Mouse (Mus musculus) T-helper 1 cell (primary cell): ENCODE results near the gene Ftsj1.

Experiments
- in situ Hi-C: fragments of 300-600 bp; cut with MboI, MseI; formaldehyde crosslinking; loops from one replicate; pipeline ENCODE4 v1.15.1; 2025; ENCODE audit warnings: high pct_unique_total_duplicates

Ftsj1 gene

DNA sequence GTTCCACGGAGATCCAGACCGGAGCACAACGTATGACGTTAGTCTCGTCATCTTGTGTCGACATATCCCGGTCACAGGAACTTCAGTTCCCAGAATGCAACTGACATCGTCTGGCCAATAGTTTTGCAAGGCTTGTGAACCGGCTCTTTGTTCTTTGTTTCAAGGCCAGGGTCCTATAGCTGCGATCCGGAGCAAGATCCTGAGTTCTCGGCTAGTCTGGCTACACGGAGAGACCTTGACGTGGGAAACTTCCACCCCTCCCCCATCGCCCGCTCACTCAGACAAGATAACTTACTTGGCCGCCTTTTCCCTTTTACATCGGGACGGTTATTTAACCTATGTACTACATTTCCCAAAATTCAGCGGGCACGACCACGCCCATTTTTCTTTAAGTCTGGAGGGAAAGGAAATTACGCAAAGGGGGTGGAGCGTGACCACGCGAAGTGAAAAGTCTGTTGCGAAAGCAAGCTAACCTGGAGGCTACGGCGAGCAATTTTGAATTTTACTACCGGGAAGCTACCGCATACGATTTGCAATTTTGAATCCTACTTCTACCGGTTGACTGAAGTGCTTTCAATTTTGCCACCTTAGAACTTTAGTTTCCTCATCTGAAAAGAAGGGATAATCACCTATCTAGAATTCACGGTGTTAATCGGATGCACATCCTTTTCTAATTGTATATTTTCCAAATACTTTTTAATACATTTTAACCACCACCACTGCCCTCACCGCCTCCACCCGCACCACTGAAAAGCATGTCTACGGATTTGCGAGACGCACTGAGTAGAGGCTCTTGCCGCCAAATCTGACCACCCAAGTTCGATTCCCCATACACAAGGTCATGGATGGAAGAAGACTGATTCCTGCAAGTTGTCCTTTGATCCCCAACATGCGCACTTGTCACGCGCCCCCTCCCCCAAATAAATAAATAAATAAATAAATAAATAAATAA lies at the start of gene Ftsj1:
Ftsj1 (minus strand) TSS at position 73 of the 952 bp plus-strand sequence.
- in situ Hi-C loops, result loop anchor here (5.0 kb wide), 1 partner anchor 70 kb away; no protein-coding TSS in a partner anchor

DNA sequence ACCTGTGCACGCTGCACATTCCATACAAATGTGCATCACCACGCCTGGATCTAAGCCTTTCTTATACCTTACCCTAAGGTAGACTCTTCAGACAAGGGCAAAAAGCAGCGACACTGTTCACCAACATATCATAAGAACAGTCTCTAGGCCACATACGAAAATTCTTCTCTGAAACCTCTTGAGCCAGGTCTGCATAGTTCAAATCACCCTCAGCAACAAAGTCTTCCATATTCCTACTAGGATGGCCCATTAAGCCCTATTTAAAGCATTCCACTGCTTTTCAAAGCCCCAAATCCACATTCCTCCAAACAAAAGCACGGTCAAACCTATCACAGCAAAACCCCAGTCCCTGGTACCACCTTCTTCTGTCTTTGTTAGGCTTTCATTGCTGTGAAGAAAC lies 36.4 kb upstream of the Ftsj1 start:
- in situ Hi-C loops, result no loop called here

DNA sequence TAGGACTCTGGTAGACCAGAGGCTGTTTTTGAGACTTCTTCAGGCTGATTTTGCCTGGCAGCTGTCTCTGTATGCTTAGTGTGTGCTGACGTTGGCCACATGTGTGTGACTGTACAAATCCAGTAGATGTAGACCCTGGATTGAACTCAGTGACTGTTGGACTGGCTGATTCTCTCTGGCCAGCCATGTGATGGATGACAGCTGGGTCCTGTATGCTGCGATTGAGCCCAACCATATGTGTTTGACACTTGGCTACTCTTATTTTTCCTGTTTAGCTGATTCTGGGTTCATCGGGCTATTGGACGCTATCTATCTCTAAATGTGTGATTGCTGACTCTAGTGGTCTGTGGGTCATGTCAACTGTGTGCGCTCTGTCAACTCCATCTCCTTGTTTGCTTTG lies 21.9 kb upstream of the Ftsj1 start:
- in situ Hi-C loops, result no loop called here

DNA sequence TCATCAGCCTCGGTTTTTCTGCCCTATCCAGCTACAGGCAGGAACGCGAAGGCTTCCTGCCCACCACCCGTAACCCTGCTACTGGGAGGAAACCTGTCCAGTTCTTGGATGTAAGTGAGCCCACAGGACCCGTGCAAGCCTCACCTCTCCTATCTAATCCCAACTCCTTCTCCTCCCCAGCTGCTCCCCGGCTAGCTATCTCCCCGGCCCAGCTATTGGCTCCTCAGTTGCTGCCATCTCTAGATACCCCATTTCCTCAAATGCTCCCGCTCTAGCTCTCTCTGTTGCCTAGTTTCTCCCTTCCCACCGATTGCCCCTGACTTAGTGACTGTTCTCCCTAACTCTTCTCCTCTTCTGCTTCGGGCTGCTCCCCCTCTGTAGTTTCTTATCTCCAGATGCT lies 19.8 kb upstream of the Ftsj1 start:
- in situ Hi-C loops, result no loop called here

DNA sequence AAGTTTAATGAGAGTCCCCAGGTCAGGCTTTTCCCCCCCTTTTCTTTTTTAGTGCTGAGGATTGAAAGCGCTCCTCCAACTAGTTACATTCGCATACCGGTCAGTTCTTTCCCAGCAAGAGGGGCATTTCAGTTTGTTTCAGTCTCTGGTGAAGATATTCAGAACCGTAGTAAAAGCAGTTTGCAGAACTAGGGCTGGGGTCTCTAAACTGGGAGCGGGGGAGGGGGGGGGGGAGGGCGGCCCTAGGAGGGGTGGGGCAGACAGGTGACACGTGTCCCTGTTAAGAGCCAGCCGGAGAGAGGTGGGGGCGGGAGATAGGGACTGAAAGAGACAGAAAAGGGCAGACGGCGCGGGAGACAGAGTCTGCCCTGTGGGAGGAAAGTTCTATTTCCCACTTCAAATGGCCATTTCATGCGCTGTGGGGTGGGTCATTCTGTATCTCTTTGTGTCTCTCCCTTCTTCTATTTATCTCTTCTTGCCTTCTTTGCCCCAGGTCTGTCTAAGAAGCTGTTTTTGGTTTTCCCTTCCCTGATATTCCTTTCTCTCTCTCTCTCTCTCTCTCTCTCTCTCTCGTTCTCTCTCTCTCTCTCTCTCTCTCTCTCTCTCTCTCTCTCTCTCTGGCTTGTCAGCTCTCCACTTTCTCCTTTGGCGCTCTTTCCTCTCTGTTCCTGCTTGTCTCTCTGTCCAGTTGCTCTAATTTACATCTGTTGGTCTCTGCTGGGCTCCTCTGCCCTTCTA lies 19.0 kb upstream of the Ftsj1 start, which contains the start of gene Slc38a5:
Slc38a5 (plus strand) TSS at position 51 of the 738 bp plus-strand sequence.
- in situ Hi-C loops, result no loop called here

DNA sequence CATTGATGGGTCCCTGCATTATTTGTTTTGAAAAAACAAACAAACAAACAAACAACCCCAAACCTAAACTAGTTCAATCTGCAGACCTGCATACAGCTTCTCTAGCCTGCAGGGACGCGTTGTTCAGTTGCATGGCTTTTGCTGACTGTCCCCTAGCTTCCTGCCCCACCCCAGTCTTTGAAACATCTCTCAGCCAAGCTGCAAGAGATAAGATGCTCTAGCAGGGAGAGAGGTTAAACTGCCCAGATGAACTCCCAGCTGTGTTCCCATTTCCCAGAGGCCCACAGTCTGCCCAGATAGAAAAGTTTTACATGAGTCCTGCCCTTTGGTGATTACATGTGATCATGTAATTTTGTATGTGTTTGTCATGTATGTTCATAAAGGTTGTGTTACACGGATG lies 12.0 kb upstream of the Ftsj1 start:
- in situ Hi-C loops, result no loop called here

DNA sequence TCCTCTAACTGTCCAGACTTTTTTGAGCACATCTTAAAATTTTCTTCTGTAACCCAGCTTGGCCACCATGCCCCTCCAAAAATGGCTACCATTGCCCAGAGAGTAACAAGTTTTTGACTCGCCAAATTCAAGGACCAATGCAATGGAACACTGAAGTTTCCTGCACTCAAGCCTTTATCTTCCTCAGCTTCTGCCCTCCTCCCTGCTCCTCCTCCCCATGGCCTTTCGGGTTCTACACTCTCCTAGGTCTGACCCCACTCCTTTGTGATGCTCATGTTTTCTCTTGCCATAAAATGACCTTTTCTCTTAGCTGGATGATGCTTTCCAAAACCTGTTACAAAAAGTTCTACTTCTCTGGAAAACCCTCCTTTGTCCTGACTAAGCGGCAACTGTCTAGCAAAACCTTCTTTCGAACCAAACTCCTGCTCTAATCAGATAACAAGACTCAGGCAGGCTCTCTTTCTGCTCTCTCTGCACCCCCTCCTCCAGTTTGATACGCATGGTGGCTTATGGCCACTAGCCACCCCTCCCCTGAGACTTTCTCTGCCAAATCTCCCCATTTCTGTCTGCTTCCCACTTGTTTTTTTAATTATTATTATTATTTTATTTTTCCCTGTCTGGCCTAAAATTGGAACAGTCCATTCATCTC lies 11.1 kb upstream of the Ftsj1 start:
- in situ Hi-C loops, result no loop called here

DNA sequence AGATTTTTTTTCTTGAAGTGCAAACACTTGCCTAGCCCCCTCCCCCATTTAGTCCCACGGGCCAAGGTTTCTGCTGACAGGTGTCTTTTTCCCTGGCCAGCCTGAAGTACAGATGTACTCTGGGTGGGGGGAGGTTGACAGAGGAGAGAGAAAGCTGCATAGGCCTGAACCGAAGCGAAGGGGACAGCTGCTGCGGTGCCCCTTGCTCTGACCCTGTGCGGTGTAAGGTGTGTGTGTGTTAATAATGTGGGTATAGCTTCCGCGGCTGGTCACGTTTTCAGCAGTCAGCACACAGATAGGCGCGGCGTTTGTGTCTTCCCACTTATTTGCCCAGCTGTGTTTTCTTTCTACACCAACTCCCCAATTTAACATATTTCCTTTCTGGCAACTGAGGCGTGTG lies 7.3 kb upstream of the Ftsj1 start:
- in situ Hi-C loops, result no loop called here

DNA sequence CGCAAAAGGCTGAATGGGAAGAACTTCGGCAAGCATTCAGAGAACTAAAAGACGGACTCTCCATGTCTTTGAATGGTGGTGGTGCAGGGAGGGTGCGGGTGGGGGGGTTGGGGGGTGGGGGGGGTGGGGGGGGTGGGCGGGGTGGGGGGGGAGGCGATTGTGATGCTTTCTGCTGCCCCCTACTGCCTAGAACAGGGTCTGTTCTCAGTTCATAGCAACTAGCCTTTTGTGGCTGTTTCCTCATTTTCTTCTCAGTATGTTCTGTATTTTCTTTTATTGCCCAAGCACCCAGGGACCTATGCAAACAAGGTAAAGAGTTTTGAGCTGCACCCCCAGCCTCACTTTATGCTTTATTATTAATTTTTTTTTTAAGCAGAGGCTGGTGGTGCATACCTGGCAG lies 3.6 kb upstream of the Ftsj1 start:
- in situ Hi-C loops, result no loop called here

DNA sequence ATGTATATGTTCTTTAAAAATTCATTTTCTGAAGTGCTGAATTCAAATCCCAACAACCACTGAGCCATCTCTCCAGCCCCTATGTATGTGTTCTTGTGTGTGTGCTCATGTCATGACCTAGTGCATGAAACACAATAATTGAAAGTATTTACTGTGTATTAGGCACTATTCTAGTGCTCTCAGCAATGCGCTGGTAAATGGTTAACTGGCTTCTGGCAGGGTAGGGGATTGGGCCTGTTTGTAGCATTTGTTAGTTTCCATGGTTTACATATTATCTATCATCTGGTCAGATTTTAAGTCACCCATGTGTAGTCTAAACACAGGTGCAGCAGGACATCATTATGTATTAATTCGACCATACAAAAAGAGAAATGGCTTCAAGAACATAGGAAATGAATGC lies 1.5 kb upstream of the Ftsj1 start:
- in situ Hi-C loops, result loop anchor here (5.0 kb wide), 1 partner anchor 71 kb away; no protein-coding TSS in a partner anchor

DNA sequence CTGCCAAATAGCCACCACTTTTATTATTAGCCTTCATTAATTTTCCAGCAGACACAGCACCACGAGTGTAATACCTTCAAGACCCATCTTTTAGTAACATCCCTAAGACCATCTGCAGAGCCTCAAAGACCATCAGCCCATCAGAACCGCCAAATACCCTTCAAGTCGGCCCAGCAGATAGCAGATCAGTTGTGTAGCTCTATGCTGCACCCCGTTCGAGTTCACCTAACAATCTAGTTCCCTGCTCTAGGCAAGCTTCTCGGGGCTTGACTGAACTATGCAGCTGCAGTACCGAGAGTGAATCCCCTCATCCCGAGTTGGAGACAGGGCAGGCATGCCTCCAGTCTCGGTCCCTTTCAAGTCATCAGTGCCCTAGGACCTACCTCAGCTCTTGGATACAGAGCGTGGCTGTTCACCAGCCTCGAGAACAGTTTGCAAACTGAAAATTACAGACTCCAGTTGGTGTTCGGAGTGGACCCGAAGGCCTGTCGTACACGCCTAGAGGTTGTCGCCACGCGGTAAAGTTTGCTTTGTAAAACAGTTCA lies 345 bp downstream of the Ftsj1 start:
- in situ Hi-C loops, result loop anchor here (5.0 kb wide), 1 partner anchor 70 kb away; no protein-coding TSS in a partner anchor

DNA sequence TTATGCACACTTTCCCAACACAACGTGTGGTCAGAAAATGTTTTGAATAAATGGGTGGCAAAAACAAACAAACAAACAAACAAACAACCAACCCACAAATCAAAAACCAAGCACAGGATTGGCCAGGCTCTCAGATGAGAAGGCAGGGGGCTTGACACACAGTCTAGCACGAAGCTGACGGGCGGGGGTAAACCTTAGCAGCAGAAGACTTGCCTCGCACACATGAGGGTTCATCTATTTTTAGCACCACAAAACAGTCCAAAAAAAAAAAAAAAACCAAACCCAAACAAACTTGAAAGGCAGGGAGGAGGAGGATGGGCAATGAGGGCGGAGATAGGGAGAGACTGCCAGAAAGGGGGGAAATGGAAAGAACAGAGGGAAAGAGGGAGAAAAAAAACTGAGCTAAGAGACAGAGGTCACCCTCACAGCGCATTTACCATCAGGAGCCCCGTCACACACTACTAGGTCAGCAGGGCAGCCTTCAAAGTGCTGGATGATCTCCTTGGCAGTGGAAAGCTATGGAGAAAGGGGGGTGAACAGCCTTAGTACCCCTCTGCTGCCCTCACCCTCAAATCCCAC lies 3.6 kb downstream of the Ftsj1 start:
- in situ Hi-C loops, result no loop called here

DNA sequence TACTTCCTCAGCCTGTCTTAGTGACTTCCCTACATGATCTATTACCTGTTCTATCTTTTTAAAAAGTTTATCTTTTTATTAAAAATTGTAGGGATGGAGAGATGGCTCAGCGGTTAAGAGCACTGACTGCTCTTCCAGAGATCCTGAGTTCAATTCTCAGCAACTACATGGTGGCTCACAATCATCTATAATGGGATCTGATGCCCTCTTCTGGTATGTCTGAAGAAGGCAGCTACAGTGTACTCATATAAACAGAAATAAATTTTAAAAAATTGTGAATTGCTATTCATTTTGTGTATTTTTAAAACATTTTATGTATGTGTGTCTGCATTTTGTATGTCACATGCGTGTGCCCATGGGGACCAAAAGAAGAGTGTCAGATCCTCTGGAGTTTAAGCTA lies 4.5 kb downstream of the Ftsj1 start:
- in situ Hi-C loops, result no loop called here

DNA sequence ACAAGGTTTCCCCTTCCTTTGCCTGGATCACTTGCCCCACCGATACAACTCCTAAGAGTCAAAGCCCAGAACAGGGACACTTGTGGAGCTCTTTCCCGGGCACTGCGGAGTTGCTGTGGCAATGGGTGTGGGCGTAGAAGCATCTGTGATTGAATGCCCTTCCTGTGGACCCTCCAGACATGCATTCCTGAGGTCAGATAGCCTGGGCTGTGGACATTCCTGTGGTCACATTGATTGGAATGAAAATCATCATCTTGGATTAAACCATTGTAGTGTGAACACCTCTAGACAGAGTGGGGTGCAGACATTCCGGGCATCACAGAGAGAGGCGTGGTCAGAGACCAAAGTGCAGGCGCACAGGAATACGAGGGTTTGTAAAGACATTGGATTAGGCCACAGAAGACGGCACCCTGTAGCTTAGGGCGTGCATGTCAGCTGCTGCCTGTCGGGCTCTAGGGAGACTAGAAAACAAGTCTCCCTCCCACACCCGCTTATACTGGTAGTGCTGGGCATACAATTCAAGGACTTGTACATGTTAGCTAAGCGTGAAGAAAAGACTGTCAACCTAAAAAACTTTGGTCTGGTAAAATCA lies 13.3 kb downstream of the Ftsj1 start:
- in situ Hi-C loops, result no loop called here

DNA sequence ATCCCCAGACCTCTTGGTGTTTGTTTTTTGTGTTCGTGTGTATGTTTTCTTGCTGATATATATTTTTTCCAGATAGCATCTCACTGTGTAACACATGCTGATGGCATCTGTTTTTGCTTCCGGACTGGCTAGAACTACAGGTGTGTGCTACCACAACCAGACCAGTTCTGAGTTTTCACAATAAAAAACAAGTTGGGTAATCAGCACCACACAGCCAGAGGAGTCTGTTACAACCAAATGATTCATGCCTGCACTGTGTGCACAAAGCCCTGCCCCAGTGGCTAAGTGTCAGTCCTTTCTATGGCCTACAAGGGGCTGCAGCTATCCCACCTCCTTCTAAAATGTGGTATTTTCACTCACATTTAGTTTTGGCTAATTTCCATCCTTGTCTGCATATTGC lies 15.5 kb downstream of the Ftsj1 start:
- in situ Hi-C loops, result no loop called here

DNA sequence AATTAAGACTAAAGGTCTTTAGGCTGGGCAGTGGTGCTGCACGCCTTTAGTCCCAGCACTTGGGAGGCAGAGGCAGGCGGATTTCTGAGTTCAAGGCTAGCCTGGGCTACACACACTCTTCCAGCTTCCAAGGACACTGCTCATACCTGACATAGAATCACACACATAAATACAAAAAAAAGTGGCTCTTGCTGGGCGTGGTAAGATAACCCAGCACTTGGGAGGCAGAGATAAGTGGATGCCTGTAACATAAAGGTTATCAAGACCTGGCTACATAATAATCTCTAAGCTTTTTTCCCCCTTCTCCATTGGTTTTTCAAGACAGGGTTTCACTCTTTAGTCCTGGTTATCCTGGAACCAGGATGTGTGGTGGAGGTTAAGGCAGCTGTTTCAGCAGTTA lies 18.6 kb downstream of the Ftsj1 start:
- in situ Hi-C loops, result no loop called here

DNA sequence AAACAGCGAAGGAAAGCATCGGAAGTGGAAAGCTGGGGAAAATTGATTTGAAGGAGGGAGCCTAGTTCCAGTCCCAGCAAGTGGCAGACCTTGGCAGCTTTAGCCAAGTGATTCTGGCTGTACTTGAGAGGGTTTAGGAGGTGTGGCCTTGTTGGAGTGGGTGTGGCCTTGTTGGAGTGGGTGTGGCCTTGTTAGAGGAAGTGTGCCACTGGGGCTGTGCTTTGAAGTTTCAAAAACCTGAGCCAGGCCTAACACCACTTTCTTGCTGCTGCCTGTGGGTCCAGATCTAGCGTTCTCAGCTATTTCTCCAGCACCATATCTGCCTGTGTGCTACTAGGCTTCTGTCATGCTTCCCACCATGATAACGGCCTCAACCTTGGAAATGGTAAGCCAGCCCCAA lies 21.9 kb downstream of the Ftsj1 start:
- in situ Hi-C loops, result no loop called here

DNA sequence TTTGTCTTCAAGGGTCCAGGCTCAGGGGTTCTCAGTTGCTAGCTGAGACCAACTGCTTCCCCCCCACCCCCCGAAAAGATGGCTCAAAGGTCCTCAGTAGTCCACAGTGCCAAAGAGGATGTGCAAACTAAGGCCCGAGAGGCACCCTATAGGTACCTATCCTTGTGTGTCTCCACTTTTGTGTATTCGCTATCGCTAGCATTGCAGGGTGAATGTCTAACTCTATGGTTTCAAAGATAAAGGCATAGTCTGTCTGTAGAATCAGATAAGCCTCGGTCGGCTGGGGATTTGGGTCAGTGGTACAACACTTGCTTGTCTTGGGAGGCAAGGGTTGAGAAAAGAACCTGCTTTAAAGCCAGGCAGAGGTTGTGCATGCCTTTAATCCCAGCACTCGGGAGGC lies 28.7 kb downstream of the Ftsj1 start:
- in situ Hi-C loops, result no loop called here

DNA sequence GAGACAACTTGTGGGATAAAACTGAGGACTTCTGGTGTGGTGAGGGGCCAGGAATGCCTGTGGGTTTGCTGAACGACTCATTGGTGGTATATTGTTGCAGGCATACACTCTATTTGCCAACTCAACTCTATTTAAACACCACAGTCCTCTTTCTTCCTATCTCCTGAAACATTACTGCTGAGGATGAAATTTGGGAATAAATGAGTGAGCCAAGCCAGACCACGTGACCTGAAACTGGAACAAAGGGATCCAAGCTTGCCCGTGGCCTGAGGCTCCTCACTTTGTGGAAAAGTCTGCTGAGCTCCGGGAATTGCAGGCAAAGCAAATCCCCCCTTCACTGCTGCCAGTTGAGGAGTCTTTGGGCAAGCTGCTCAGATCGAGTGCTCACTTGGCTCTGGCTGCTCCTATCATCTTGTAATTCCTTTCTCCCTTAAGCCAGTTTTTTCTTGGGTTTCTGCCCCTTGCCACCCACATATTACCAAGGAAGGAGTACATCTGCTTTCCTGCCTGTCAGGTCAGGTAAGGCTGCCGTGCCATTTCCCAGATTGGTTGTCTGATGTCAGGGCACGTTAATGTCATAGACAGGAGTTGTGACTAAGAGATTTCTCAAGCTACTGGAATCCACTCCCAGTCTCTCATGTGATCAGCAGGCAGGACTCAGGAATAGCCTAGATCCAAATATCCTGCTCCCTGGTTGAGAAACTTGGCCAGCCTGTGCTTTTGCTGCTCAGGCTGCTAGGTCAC lies 29.4 kb downstream of the Ftsj1 start:
- in situ Hi-C loops, result no loop called here

DNA sequence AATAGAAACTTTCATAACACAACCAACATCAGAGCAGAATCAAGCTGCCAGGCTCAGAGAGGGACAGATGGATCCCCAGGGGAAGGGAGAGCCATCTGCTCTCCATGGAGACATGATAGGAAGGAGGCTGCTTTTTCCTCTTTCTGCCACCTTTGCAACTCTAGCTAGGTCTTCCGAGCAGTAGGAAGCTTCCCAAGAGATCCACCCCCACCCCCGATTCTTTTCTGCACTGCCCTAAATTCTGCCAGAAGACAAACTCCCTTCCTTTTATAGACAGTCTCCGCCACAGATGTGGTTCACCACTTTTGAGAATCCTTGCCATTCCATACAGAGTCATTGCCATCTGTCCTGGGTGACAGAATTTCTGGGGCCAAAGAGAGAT lies 29.9 kb downstream of the Ftsj1 start:
- in situ Hi-C loops, result no loop called here
